Mouse (Mus musculus): ENCODE results near the gene Lrp4.

DNA sequence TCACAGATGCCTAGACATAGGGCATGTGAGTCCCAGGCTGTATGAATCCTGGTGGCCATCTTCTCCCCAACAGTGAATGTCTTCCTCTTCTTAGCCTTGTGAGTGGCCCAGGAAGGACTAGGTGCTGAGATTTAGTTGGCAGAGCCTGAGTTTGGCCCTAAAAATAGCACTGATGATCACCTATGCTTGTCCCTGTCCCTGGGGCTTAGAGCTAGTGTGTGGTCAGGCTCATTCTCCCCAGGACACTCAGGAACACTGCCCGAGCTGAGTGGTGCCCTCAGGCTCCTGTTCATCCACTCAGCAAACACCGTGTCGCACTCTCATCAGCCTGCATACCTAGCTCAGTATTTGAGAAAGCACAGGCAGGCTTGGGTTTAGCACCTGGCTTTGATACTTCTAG is 4.0 kb downstream of the Lrp4 start:
- TF ChIP-seq CTCF (IDR thresholded peaks at IDR 0.05; ENCODE audit: borderline replicate concordance, insufficient read depth, low read depth, low read length) (no peak), POLR2A (IDR thresholded peaks at IDR 0.05; ENCODE audit: borderline replicate concordance, insufficient read depth, low read length) (no peak)
